Mouse (Mus musculus) midbrain, embryonic 12.5 days (tissue): ENCODE measurements around the gene Gpr171. TPM values are rescaled to one million over a fixed set of nuclear protein-coding genes. Genes with fewer than 3 reads are reported as not detected.

Experiments used
- ATAC-seq: fragments of 200-750 bp; cut with Nextera tagmentation; 2 replicates; pipeline ENCODE4 v1.8.0; 2017; ENCODE audit warnings: low read depth, moderate TSS enrichment, moderate library complexity; ENCODE audit not compliant: low FRiP score
- H3K27ac ChIP-seq: fragments of 300-500 bp; sonication (generic); replicated peaks from 2 replicates; pipeline ENCODE4 v1.5.1; 2016; ENCODE audit warnings: mild to moderate bottlenecking
- H3K27me3 ChIP-seq: fragments of 300-500 bp; sonication (generic); 2 replicates; pipeline ENCODE4 v1.6.1; 2016; ENCODE audit warnings: mild to moderate bottlenecking
- H3K36me3 ChIP-seq: fragments of 300-500 bp; sonication (generic); 2 replicates; pipeline ENCODE4 v1.6.1; 2016
- H3K4me1 ChIP-seq: fragments of 300-500 bp; sonication (generic); 2 replicates; pipeline ENCODE4 v1.6.1; 2016
- H3K4me2 ChIP-seq: fragments of 300-500 bp; sonication (generic); replicated peaks from 2 replicates; pipeline ENCODE4 v1.6.1; 2016; ENCODE audit warnings: mild to moderate bottlenecking, moderate library complexity
- H3K4me3 ChIP-seq: fragments of 300-500 bp; sonication (generic); 2 replicates; pipeline ENCODE4 v1.5.1; 2016; ENCODE audit warnings: mild to moderate bottlenecking
- H3K9ac ChIP-seq: fragments of 300-500 bp; sonication (generic); replicated peaks from 2 replicates; pipeline ENCODE4 v1.6.1; 2016; ENCODE audit warnings: mild to moderate bottlenecking, moderate library complexity
- H3K9me3 ChIP-seq: fragments of 300-500 bp; sonication (generic); 2 replicates; pipeline ENCODE4 v1.6.1; 2016; ENCODE audit warnings: mild to moderate bottlenecking
- WGBS: fragments of 180-500 bp; shearing (Covaris S2); methylation state at CpG from one replicate; pipeline ENCODE4 v1.1.7; 2016; 5-methylcytosine and 5-hydroxymethylcytosine counted together
- polyA plus RNA-seq: library from polyadenylated mRNA; unstranded; fragments of >200 nt; fragmentation: Nextera tagmentation; extraction: Ambion mirVana; gene quantifications from 2 replicates; pipeline ENCODE4 v1.2.1, GENCODE M21; 2016

The Gpr171 gene
- polyA plus RNA-seq, 1 experiment from 2014 or later, result 1.8 TPM

GRCm38 (mm10) chr3:59066558-59067294 lies 34.9 kb downstream of the Gpr171 start:
- no peak overlapping the region for H3K27ac ChIP-seq
- WGBS, result 77% methylated on average over 8 of the region's 8 CpGs

GRCm38 (mm10) chr3:59065937-59066336 lies 35.7 kb downstream of the Gpr171 start:
- 83% methylated on average over 3 of the region's 3 CpGs for WGBS
- no peaks in the 10 kb centered on the region for H3K36me3 ChIP-seq
- 0 out of 2 replicates have a peak, but pooled peaks cover 3% of the 10 kb centered on the region for H3K4me1 ChIP-seq
- no peak overlapping the region for H3K4me2 ChIP-seq
- H3K27me3 ChIP-seq, result no peaks in the 10 kb centered on the region
- H3K9ac ChIP-seq, result no peak overlapping the region
- H3K9me3 ChIP-seq, result no peaks in the 10 kb centered on the region
- ATAC-seq, result no peak
- no peak overlapping the region for H3K27ac ChIP-seq
- H3K4me3 ChIP-seq, result no peak overlapping the region

More at GRCm38 (mm10) chr3:59066558-59067294, 34.9 kb downstream of the Gpr171 start:
- H3K9me3 ChIP-seq, result no peaks in the 10 kb centered on the region
- no peak for ATAC-seq
- no peaks in the 10 kb centered on the region for H3K27me3 ChIP-seq
- H3K9ac ChIP-seq, result no peak overlapping the region
- 0 out of 2 replicates have a peak, but pooled peaks cover 3% of the 10 kb centered on the region for H3K4me1 ChIP-seq
- no peak overlapping the region for H3K4me2 ChIP-seq
- no peak overlapping the region for H3K4me3 ChIP-seq
- no peaks in the 10 kb centered on the region for H3K36me3 ChIP-seq

- H3K4me2 ChIP-seq, result no peak overlapping the region
- ATAC-seq, result no peak
- H3K4me1 ChIP-seq, result 0 out of 2 replicates have a peak, but pooled peaks cover 3% of the 10 kb centered on the region
- H3K36me3 ChIP-seq, result no peaks in the 10 kb centered on the region
- no peaks in the 10 kb centered on the region for H3K9me3 ChIP-seq
- H3K27me3 ChIP-seq, result no peaks in the 10 kb centered on the region
- H3K9ac ChIP-seq, result no peak overlapping the region
- no peak overlapping the region for H3K27ac ChIP-seq
- no peak overlapping the region for H3K4me3 ChIP-seq
- 96% methylated on average over 4 of the region's 4 CpGs for WGBS
Measured at GRCm38 (mm10) chr3:59063431-59063830, 38.2 kb downstream of the Gpr171 start.

- 73% methylated on average over 5 of the region's 5 CpGs for WGBS
Measured at GRCm38 (mm10) chr3:59062141-59062540, 39.5 kb downstream of the Gpr171 start.

GRCm38 (mm10) chr3:59060131-59060530 lies 41.5 kb downstream of the Gpr171 start:
- H3K4me3 ChIP-seq, result no peak overlapping the region
- WGBS, result 92% methylated on average over 7 of the region's 7 CpGs
- no peaks in the 10 kb centered on the region for H3K27me3 ChIP-seq
- H3K9ac ChIP-seq, result no peak overlapping the region
- ATAC-seq, result no peak
- H3K27ac ChIP-seq, result no peak overlapping the region
- H3K4me2 ChIP-seq, result no peak overlapping the region
- H3K9me3 ChIP-seq, result no peaks in the 10 kb centered on the region
- 0 out of 2 replicates have a peak, but pooled peaks cover 3% of the 10 kb centered on the region for H3K4me1 ChIP-seq
- H3K36me3 ChIP-seq, result no peaks in the 10 kb centered on the region

More at GRCm38 (mm10) chr3:59062141-59062540, 39.5 kb downstream of the Gpr171 start:
- no peak overlapping the region for H3K9ac ChIP-seq
- H3K27me3 ChIP-seq, result no peaks in the 10 kb centered on the region
- no peak overlapping the region for H3K27ac ChIP-seq
- H3K4me1 ChIP-seq, result 0 out of 2 replicates have a peak, but pooled peaks cover 3% of the 10 kb centered on the region
- H3K4me2 ChIP-seq, result no peak overlapping the region
- H3K4me3 ChIP-seq, result no peak overlapping the region
- ATAC-seq, result no peak
- no peaks in the 10 kb centered on the region for H3K36me3 ChIP-seq
- H3K9me3 ChIP-seq, result no peaks in the 10 kb centered on the region

- Histone ChIP-seq H3K36me3 (no peaks in the 10 kb centered on the region), H3K9me3 (no peaks in the 10 kb centered on the region), H3K27me3 (no peaks in the 10 kb centered on the region), H3K27ac (no peak overlapping the region), H3K4me1 (0 out of 2 replicates have a peak, but pooled peaks cover 3% of the 10 kb centered on the region), H3K9ac (no peak overlapping the region), H3K4me2 (peak overlapping the region; percentile 27), H3K4me3 (no peak overlapping the region)
- 5% methylated on average over 7 of the region's 7 CpGs for WGBS
- ATAC-seq, result peak; percentile 85
Measured at GRCm38 (mm10) chr3:59059022-59059541, 42.5 kb downstream of the Gpr171 start.

- Histone ChIP-seq H3K4me2 (no peak overlapping the region), H3K9me3 (no peaks in the 10 kb centered on the region), H3K4me1 (no peaks in the 10 kb centered on the region), H3K27me3 (no peaks in the 10 kb centered on the region), H3K27ac (no peak overlapping the region), H3K4me3 (no peak overlapping the region), H3K36me3 (no peaks in the 10 kb centered on the region), H3K9ac (no peak overlapping the region)
- 82% methylated on average over 17 of the region's 17 CpGs for WGBS
- no peak for ATAC-seq
Measured at GRCm38 (mm10) chr3:59054834-59055535, 46.6 kb downstream of the Gpr171 start.

Other genes starting within 250 kb of the Gpr171 start
- 0.13 and 0.27 TPM in 2 replicates for gene Clrn1, start 216.5 kb downstream of the Gpr171 start, polyA plus RNA-seq
- 4.4 and 4.7 TPM in 2 replicates for gene Med12l, start 96.0 kb downstream of the Gpr171 start, polyA plus RNA-seq
- gene P2ry14, start 51.8 kb upstream of the Gpr171 start, polyA plus RNA-seq, result 2.4 and 3.8 TPM in 2 replicates
- gene Gpr87, start 93.3 kb upstream of the Gpr171 start, polyA plus RNA-seq, result 0.17 TPM in 1 of 2 replicates, not detected in the other
- 0.75 and 0.84 TPM in 2 replicates for gene P2ry13, start 109.1 kb upstream of the Gpr171 start, polyA plus RNA-seq
- gene P2ry12, start 161.1 kb upstream of the Gpr171 start, polyA plus RNA-seq, result 4.3 and 4.9 TPM in 2 replicates
- 3.5 and 3.9 TPM in 2 replicates for gene Igsf10, start 242.6 kb upstream of the Gpr171 start, polyA plus RNA-seq